Mouse (Mus musculus) yolk sac, embryonic 10.5 days (tissue): ENCODE measurements around the gene Wls.

Experiments
- DNase-seq: peaks from one replicate; pipeline ENCODE4 v3.0.0-alpha.2; 2017; ENCODE audit warnings: low spot score

The Wls gene

DNA sequence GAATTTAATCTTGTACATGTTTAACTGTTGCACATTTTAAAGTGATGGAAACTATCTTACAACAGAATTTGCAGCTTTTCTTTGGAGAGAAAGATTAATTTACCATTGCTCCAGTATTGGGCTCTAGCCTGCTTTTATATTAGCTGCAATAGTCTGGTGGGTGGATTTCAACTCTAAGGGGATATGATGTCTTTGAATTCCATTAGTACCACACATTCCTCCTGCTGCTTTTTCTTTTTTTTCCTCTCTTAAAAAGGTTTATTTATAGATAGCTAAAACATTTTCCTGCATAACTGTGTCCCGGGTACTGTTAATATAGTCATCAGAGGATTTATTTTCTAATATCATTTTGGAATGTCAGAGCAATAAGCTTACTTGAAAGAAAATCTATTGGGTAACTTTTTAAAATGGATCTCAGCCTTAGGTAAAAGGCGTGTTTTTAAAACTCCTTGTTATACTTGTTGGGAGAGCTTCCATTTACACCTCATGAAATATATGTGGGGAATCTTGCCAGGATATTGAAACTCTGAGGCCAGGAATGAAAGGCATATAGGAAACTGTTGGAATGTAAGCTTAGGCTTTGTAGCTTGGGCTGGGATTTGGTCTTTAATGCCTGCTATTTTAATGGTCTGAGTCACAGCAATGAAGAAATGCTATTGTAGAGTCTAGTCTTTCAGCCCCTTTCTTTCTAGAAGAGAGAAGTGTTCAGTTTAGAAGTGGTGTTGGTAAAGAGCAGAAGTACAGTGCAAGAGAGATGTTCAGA is 78.0 kb downstream of the Wls start:
- no peak for DNase-seq
